Mouse (Mus musculus): Measurements from ENCODE around the gene Dner. TPM values are rescaled to one million over a fixed set of nuclear protein-coding genes. Genes with fewer than 3 reads are reported as not detected.

Gene Dner
- total RNA-seq, 1 experiment: 2.1 TPM

DNA sequence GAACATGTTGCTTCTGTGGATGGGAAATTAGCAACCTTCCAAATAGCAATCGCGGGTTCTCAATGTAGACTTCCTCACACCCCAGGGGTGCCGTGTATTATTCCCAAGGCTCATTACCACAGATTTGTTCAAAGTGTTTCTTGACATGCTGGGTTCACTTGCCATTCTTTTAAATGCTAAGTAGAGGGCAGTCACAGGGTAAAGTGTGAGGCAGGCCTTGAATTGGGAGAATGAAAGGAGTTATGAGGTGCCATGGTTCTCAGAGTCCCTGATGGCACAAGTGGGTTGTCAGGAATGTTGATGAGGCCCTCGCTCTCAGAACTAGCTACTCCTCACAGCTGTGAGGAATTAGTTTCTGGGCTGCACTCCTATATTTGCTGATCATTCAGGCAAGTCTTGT is 160.0 kb downstream of the Dner start:
- no peaks in the 10 kb centered on the region for H3K9me3 ChIP-seq (ENCODE audit: control insufficient read depth, insufficient read depth, low read depth, low read length)
- no peak overlapping the region for H3K27ac ChIP-seq (ENCODE audit: insufficient read depth, low read depth, low read length, poor library complexity, severe bottlenecking)
- TF ChIP-seq MAFK (IDR thresholded peaks at IDR 0.05; ENCODE audit: insufficient read depth, low read depth, low read length): no peak
- no peak for TF ChIP-seq ZC3H11A (IDR thresholded peaks at IDR 0.05; ENCODE audit: borderline replicate concordance, low read depth, low read length)
- TF ChIP-seq ZNF384 (IDR thresholded peaks at IDR 0.05; ENCODE audit: low read depth, low read length): no peak
- no peak for TF ChIP-seq HCFC1 (IDR thresholded peaks at IDR 0.05; ENCODE audit: borderline replicate concordance, insufficient read depth, low read length)
- TF ChIP-seq CHD2 (IDR thresholded peaks at IDR 0.05; ENCODE audit: low read depth, low read length): no peak
- no peak for DNase-seq (ENCODE audit: low read depth, low spot score)
- in situ Hi-C loops (cut with MboI; ENCODE audit: low sequenced_read_pairs in 2 of 2, unreplicated experiment in 2 of 2): no loop called here
- H3K9ac ChIP-seq (ENCODE audit: insufficient read depth, low read depth, low read length, poor library complexity, severe bottlenecking): no peak overlapping the region
- H3K4me1 ChIP-seq (ENCODE audit: control insufficient read depth in 2 of 2, insufficient read depth in 2 of 2, low read length in 2 of 2, poor library complexity in 1 of 2): no peaks in the 10 kb centered on the region
- no peaks in the 10 kb centered on the region for H3K36me3 ChIP-seq (ENCODE audit: control insufficient read depth, insufficient read depth, low read length, poor library complexity, severe bottlenecking)
- no peak overlapping the region for H3K4me3 ChIP-seq (ENCODE audit: insufficient read depth in 1 of 2, low read depth in 1 of 2, low read length in 2 of 2, poor library complexity in 1 of 2, severe bottlenecking in 1 of 2)

- no peak for DNase-seq (ENCODE audit: low read depth, low spot score)
- TF ChIP-seq CHD2 (IDR thresholded peaks at IDR 0.05; ENCODE audit: low read depth, low read length): no peak
- no peak for TF ChIP-seq MAFK (IDR thresholded peaks at IDR 0.05; ENCODE audit: insufficient read depth, low read depth, low read length)
- TF ChIP-seq ZNF384 (IDR thresholded peaks at IDR 0.05; ENCODE audit: low read depth, low read length): no peak
- TF ChIP-seq ZC3H11A (IDR thresholded peaks at IDR 0.05; ENCODE audit: borderline replicate concordance, low read depth, low read length): no peak
- no peak for TF ChIP-seq HCFC1 (IDR thresholded peaks at IDR 0.05; ENCODE audit: borderline replicate concordance, insufficient read depth, low read length)
- no peak overlapping the region for H3K9ac ChIP-seq (ENCODE audit: insufficient read depth, low read depth, low read length, poor library complexity, severe bottlenecking)
- H3K27ac ChIP-seq (ENCODE audit: insufficient read depth, low read depth, low read length, poor library complexity, severe bottlenecking): no peak overlapping the region
- H3K9me3 ChIP-seq (ENCODE audit: control insufficient read depth, insufficient read depth, low read depth, low read length): no peaks in the 10 kb centered on the region
- in situ Hi-C loops (cut with MboI; ENCODE audit: low sequenced_read_pairs in 2 of 2, unreplicated experiment in 2 of 2): no loop called here
- no peak overlapping the region for H3K4me3 ChIP-seq (ENCODE audit: insufficient read depth in 1 of 2, low read depth in 1 of 2, low read length in 2 of 2, poor library complexity in 1 of 2, severe bottlenecking in 1 of 2)
- no peaks in the 10 kb centered on the region for H3K4me1 ChIP-seq (ENCODE audit: control insufficient read depth in 2 of 2, insufficient read depth in 2 of 2, low read length in 2 of 2, poor library complexity in 1 of 2)
- H3K36me3 ChIP-seq (ENCODE audit: control insufficient read depth, insufficient read depth, low read length, poor library complexity, severe bottlenecking): no peaks in the 10 kb centered on the region
Observed at GRCm38 (mm10) chr1:84525514-84525913, 170.5 kb downstream of the Dner start.

- in situ Hi-C loops (cut with MboI; ENCODE audit: low sequenced_read_pairs in 2 of 2, unreplicated experiment in 2 of 2): no loop called here
- H3K4me1 ChIP-seq (ENCODE audit: control insufficient read depth in 2 of 2, insufficient read depth in 2 of 2, low read length in 2 of 2, poor library complexity in 1 of 2): no peaks in the 10 kb centered on the region
- no peak for DNase-seq (ENCODE audit: low read depth, low spot score)
- no peaks in the 10 kb centered on the region for H3K9me3 ChIP-seq (ENCODE audit: control insufficient read depth, insufficient read depth, low read depth, low read length)
- H3K27ac ChIP-seq (ENCODE audit: insufficient read depth, low read depth, low read length, poor library complexity, severe bottlenecking): no peak overlapping the region
- no peak overlapping the region for H3K9ac ChIP-seq (ENCODE audit: insufficient read depth, low read depth, low read length, poor library complexity, severe bottlenecking)
- H3K36me3 ChIP-seq (ENCODE audit: control insufficient read depth, insufficient read depth, low read length, poor library complexity, severe bottlenecking): no peaks in the 10 kb centered on the region
- TF ChIP-seq MAFK (IDR thresholded peaks at IDR 0.05; ENCODE audit: insufficient read depth, low read depth, low read length) (no peak), HCFC1 (IDR thresholded peaks at IDR 0.05; ENCODE audit: borderline replicate concordance, insufficient read depth, low read length) (no peak), ZC3H11A (IDR thresholded peaks at IDR 0.05; ENCODE audit: borderline replicate concordance, low read depth, low read length) (no peak), CHD2 (IDR thresholded peaks at IDR 0.05; ENCODE audit: low read depth, low read length) (no peak), ZNF384 (IDR thresholded peaks at IDR 0.05; ENCODE audit: low read depth, low read length) (no peak)
- H3K4me3 ChIP-seq (ENCODE audit: insufficient read depth in 1 of 2, low read depth in 1 of 2, low read length in 2 of 2, poor library complexity in 1 of 2, severe bottlenecking in 1 of 2): no peak overlapping the region
Observed at GRCm38 (mm10) chr1:84524413-84524812, 171.6 kb downstream of the Dner start.

GRCm38 (mm10) chr1:84522963-84523280 is 173.1 kb downstream of the Dner start:
- no peaks in the 10 kb centered on the region for H3K4me1 ChIP-seq (ENCODE audit: control insufficient read depth in 2 of 2, insufficient read depth in 2 of 2, low read length in 2 of 2, poor library complexity in 1 of 2)
- DNase-seq (ENCODE audit: low read depth, low spot score): no peak
- H3K9me3 ChIP-seq (ENCODE audit: control insufficient read depth, insufficient read depth, low read depth, low read length): no peaks in the 10 kb centered on the region
- H3K9ac ChIP-seq (ENCODE audit: insufficient read depth, low read depth, low read length, poor library complexity, severe bottlenecking): no peak overlapping the region
- no peak overlapping the region for H3K27ac ChIP-seq (ENCODE audit: insufficient read depth, low read depth, low read length, poor library complexity, severe bottlenecking)
- TF ChIP-seq ZNF384 (IDR thresholded peaks at IDR 0.05; ENCODE audit: low read depth, low read length): no peak
- TF ChIP-seq ZC3H11A (IDR thresholded peaks at IDR 0.05; ENCODE audit: borderline replicate concordance, low read depth, low read length): no peak
- no peak for TF ChIP-seq HCFC1 (IDR thresholded peaks at IDR 0.05; ENCODE audit: borderline replicate concordance, insufficient read depth, low read length)
- no peak for TF ChIP-seq CHD2 (IDR thresholded peaks at IDR 0.05; ENCODE audit: low read depth, low read length)
- TF ChIP-seq MAFK (IDR thresholded peaks at IDR 0.05; ENCODE audit: insufficient read depth, low read depth, low read length): no peak
- no peak overlapping the region for H3K4me3 ChIP-seq (ENCODE audit: insufficient read depth in 1 of 2, low read depth in 1 of 2, low read length in 2 of 2, poor library complexity in 1 of 2, severe bottlenecking in 1 of 2)
- H3K36me3 ChIP-seq (ENCODE audit: control insufficient read depth, insufficient read depth, low read length, poor library complexity, severe bottlenecking): no peaks in the 10 kb centered on the region
- in situ Hi-C loops (cut with MboI; ENCODE audit: low sequenced_read_pairs in 2 of 2, unreplicated experiment in 2 of 2): no loop called here

Data from ES-E14 (cell line).